Mouse (Mus musculus) C2C12 (cell line): ENCODE data around the gene 4930507D05Rik.
"Not testable (repeated sequence)": the region's sequence is repeated elsewhere in the genome, so short reads cannot be mapped to it uniquely, and the experiment has no call there.

Experiments used
- CEBPB ChIP-seq: IDR thresholded peaks from one replicate; pipeline ENCODE4 v1.6.1; 2011; ENCODE audit warnings: low read depth, mild to moderate bottlenecking, control low read depth, moderate library complexity
- CTCF ChIP-seq: IDR thresholded peaks from one replicate; pipeline ENCODE4 v1.5.1; 2011; ENCODE audit not compliant: control insufficient read depth, insufficient read depth, insufficient read length
- FOSL1 ChIP-seq: IDR thresholded peaks from one replicate; pipeline ENCODE4 v1.8.0; 2011; ENCODE audit warnings: mild to moderate bottlenecking, low read length; ENCODE audit not compliant: poor library complexity, insufficient read depth, severe bottlenecking
- MAX ChIP-seq: IDR thresholded peaks from one replicate; pipeline ENCODE4 v1.6.1; 2011; ENCODE audit warnings: mild to moderate bottlenecking, control low read depth
- MYOD1 ChIP-seq: IDR thresholded peaks from one replicate; pipeline ENCODE4 v1.6.1; 2011; ENCODE audit warnings: low read depth; ENCODE audit not compliant: control insufficient read depth, insufficient read length
- MYOG ChIP-seq: IDR thresholded peaks from one replicate; pipeline ENCODE4 v1.6.1; 2011; ENCODE audit not compliant: control insufficient read depth, insufficient read length; ENCODE audit errors: extremely low read depth
- USF1 ChIP-seq: IDR thresholded peaks from one replicate; pipeline ENCODE4 v1.6.1; 2011; ENCODE audit warnings: low read depth, mild to moderate bottlenecking, control low read depth, moderate library complexity

- not testable (repeated sequence) for TF ChIP-seq CEBPB, CTCF, MAX, USF1, MYOG, MYOD1, FOSL1
Measured at GRCm38 (mm10) chr10:62452001-62452400, 2.7 kb downstream of the 4930507D05Rik start.
